14 mouse cellular contexts compared by ENCODE assay signal in the genomic region with DNA sequence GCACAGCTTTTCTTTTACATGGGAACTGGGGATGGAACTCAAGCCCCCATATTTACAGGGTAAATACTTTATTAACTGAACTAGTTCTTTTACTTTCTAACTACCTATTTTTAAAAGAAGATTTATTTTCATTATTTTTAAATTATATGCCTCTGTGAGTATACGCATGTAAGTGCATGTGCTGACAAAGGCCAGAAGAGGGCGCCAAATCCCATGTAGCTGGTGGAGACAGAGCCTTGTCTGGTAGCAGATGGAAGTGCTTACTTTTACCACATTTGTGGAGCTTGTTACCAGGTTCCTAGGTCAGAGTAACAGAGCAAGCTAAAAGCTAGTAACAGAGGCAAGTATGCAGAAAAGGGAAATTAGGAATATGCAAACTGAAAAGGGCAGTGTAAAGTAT.
DNase-seq lines count a peak whose midpoint lies in the region; ATAC-seq and TF ChIP-seq lines count a peak whose summit lies in the region.
"Had no signal": no experiment of that assay in that cellular context is flagged by ENCODE, and none has a peak within 500 bp of the region (broad histone marks: within the 10 kb centered on the region; RNA-seq: fewer than 3 reads in every experiment).

No protein-coding gene starts in this region.

- no peak overlapping the region for H3K4me2 ChIP-seq in midbrain, postnatal 0 days (ENCODE audit: low read depth, low read length, poor library complexity, severe bottlenecking)
- H3K4me2 ChIP-seq in midbrain, embryonic 16.5 days (ENCODE audit: low read length), result no peak overlapping the region
- H3K4me2 ChIP-seq: liver, embryonic 15.5 days; midbrain, embryonic 13.5 days had no signal

- peak; percentile 31 for TF ChIP-seq CTCF in heart, adult 2 months (IDR thresholded peaks at IDR 0.05)
- peak; percentile 42 for TF ChIP-seq CTCF in midbrain, postnatal 0 days (IDR thresholded peaks at IDR 0.05)

- no peak for TF ChIP-seq POLR2A in heart, adult 2 months (IDR thresholded peaks at IDR 0.05; ENCODE audit: insufficient read depth, low read depth, low read length)

- H3K9ac ChIP-seq in heart, adult 2 months (ENCODE audit: low read depth, low read length), result no peak overlapping the region
- H3K9ac ChIP-seq in midbrain, postnatal 0 days (replicated peaks; ENCODE audit: low read length, poor library complexity, severe bottlenecking), result no peak overlapping the region
- no peak overlapping the region for H3K9ac ChIP-seq in midbrain, embryonic 16.5 days (ENCODE audit: low read depth, low read length)
- H3K9ac ChIP-seq: liver, embryonic 15.5 days; midbrain, embryonic 13.5 days had no signal

- no peaks in the 10 kb centered on the region for H3K9me3 ChIP-seq in midbrain, postnatal 0 days (ENCODE audit: low read length)
- H3K9me3 ChIP-seq in midbrain, embryonic 16.5 days (replicated peaks; ENCODE audit: control insufficient read depth, low read length, poor library complexity, severe bottlenecking), result no peaks in the 10 kb centered on the region
- H3K9me3 ChIP-seq: liver, embryonic 15.5 days; midbrain, embryonic 13.5 days had no signal

- no peak for ATAC-seq in midbrain, postnatal 0 days (ENCODE audit: low FRiP score)
- ATAC-seq in midbrain, embryonic 16.5 days, result no peak
- no peak for ATAC-seq in frontal cortex, adult (ENCODE audit: low TSS enrichment)
- ATAC-seq: midbrain, embryonic 13.5 days had no signal

- TF ChIP-seq EP300 in heart, adult 2 months (IDR thresholded peaks at IDR 0.05; ENCODE audit: insufficient read depth, low read depth, low read length), result no peak

- H3K4me1 ChIP-seq in heart, adult 2 months (ENCODE audit: control insufficient read depth, insufficient read depth, low read length), result no peaks in the 10 kb centered on the region
- H3K4me1 ChIP-seq in midbrain, postnatal 0 days (ENCODE audit: insufficient read depth, low read length), result no peaks in the 10 kb centered on the region
- no peaks in the 10 kb centered on the region for H3K4me1 ChIP-seq in midbrain, embryonic 16.5 days (ENCODE audit: control insufficient read depth, insufficient read depth, low read length)
- H3K4me1 ChIP-seq: liver, embryonic 15.5 days; midbrain, embryonic 13.5 days had no signal

- no peaks in the 10 kb centered on the region for H3K36me3 ChIP-seq in heart, adult 2 months (ENCODE audit: control insufficient read depth, insufficient read depth, low read length)
- H3K36me3 ChIP-seq in midbrain, postnatal 0 days (ENCODE audit: insufficient read depth, low read length), result no peaks in the 10 kb centered on the region
- no peaks in the 10 kb centered on the region for H3K36me3 ChIP-seq in midbrain, embryonic 16.5 days (ENCODE audit: control insufficient read depth, insufficient read depth, low read length)
- H3K36me3 ChIP-seq: liver, embryonic 15.5 days; midbrain, embryonic 13.5 days had no signal

- no peak overlapping the region for H3K27ac ChIP-seq in heart, adult 2 months
- H3K27ac ChIP-seq in midbrain, postnatal 0 days (ENCODE audit: low read depth, low read length), result no peak overlapping the region
- H3K27ac ChIP-seq in midbrain, embryonic 16.5 days (ENCODE audit: low read length), result no peak overlapping the region
- H3K27ac ChIP-seq: liver, embryonic 15.5 days; midbrain, embryonic 13.5 days had no signal

- 78% methylated on average over 2 of the region's 2 CpGs for WGBS in heart, adult 2 months
- WGBS in midbrain, postnatal 0 days, result 77% methylated on average over 2 of the region's 2 CpGs
- 81% methylated on average over 2 of the region's 2 CpGs for WGBS in midbrain, embryonic 16.5 days

- no peaks in the 10 kb centered on the region for H3K27me3 ChIP-seq in heart, adult 2 months (ENCODE audit: control insufficient read depth, insufficient read depth, low read length)
- no peaks in the 10 kb centered on the region for H3K27me3 ChIP-seq in midbrain, postnatal 0 days (ENCODE audit: insufficient read depth, low read length)
- H3K27me3 ChIP-seq in midbrain, embryonic 16.5 days (ENCODE audit: control insufficient read depth, insufficient read depth, low read depth, low read length), result no peaks in the 10 kb centered on the region
- H3K27me3 ChIP-seq: liver, embryonic 15.5 days; midbrain, embryonic 13.5 days had no signal

- no peak overlapping the region for H3K4me3 ChIP-seq in heart, adult 2 months
- H3K4me3 ChIP-seq in midbrain, postnatal 0 days (ENCODE audit: low read depth, low read length), result no peak overlapping the region
- H3K4me3 ChIP-seq in midbrain, embryonic 16.5 days (ENCODE audit: low read depth, low read length), result no peak overlapping the region
- H3K4me3 ChIP-seq: erythroblast, embryonic 14.5 days; liver, embryonic 15.5 days; midbrain, embryonic 13.5 days had no signal

- no peak for DNase-seq in heart, adult 2 months
- no peak for DNase-seq in heart, postnatal 4 days
- no peak for DNase-seq in midbrain, postnatal 0 days (ENCODE audit: low spot score)
- DNase-seq in MEL-GATA-1-ER (ENCODE audit: extremely low read depth, low read depth), result peak; percentile 5
- DNase-seq in mesoderm, embryonic 11.5 days (ENCODE audit: low read depth, low spot score), result peak; percentile 16
- no peak for DNase-seq in ovary, postnatal 10 days (ENCODE audit: low spot score)
- DNase-seq: cerebellum, adult 9-11 months; heart, postnatal 10 days; layer of hippocampus, postnatal 36 days had no signal

- no peaks in the 10 kb centered on the region for H3K79me2 ChIP-seq in heart, adult 2 months (replicated peaks; ENCODE audit: control insufficient read depth, insufficient read depth, low read length)

- intact Hi-C loops in heart, adult 2 months (cut with DNase I), result no loop called here

Comparison
In these comparisons a context has a peak if more than half of its experiments do, and no peak if none do; other contexts are left out.
1. DNase-seq: peak in MEL-GATA-1-ER (single experiment) and mesoderm, embryonic 11.5 days (single experiment); none in heart, adult 2 months (0 of 2), heart, postnatal 4 days (single experiment), midbrain, postnatal 0 days (single experiment) and ovary, postnatal 10 days (single experiment).